Mouse (Mus musculus) layer of hippocampus, adult 9-10 months (tissue): ENCODE data around the gene Cmtm2b.
"Not testable (repeated sequence)": the region's sequence is repeated elsewhere in the genome, so short reads cannot be mapped to it uniquely, and the experiment has no call there.

Source experiments
- DNase-seq: peaks from one replicate; pipeline ENCODE4 v3.0.0; 2022; ENCODE audit warnings: low spot score

The Cmtm2b gene

GRCm38 (mm10) chr8:104321930-104322329, at the start of gene Cmtm2b:
Gene Cmtm2b, plus strand, starts transcription at chr8:104322230.
- not testable (repeated sequence) for DNase-seq

GRCm38 (mm10) chr8:104293081-104293480, 28.9 kb upstream of the Cmtm2b start, which contains the start of gene Cmtm2a:
Gene Cmtm2a, minus strand, starts transcription at chr8:104293181.
- not testable (repeated sequence) for DNase-seq

GRCm38 (mm10) chr8:104294396-104294795, 27.6 kb upstream of the Cmtm2b start:
- no peak for DNase-seq

- not testable (repeated sequence) for DNase-seq
These were observed 20.5 kb upstream of the Cmtm2b start for GRCm38 (mm10) chr8:104301577-104301976.

GRCm38 (mm10) chr8:104302536-104302935, 19.5 kb upstream of the Cmtm2b start:
- DNase-seq = not testable (repeated sequence)

- no peak for DNase-seq
These were observed 17.1 kb upstream of the Cmtm2b start for GRCm38 (mm10) chr8:104304962-104305361.

GRCm38 (mm10) chr8:104308341-104308740, 13.7 kb upstream of the Cmtm2b start:
- DNase-seq = not testable (repeated sequence)

- not testable (repeated sequence) for DNase-seq
These were observed 12.4 kb upstream of the Cmtm2b start, which contains the start of the genes Gm45711 and Cmtm1 for GRCm38 (mm10) chr8:104309441-104310155. Gene Gm45711, minus strand, starts transcription at chr8:104310081. Gene Cmtm1, minus strand, starts transcription at chr8:104310145.

GRCm38 (mm10) chr8:104312023-104312422, 10.0 kb upstream of the Cmtm2b start:
- not testable (repeated sequence) for DNase-seq

- DNase-seq = no peak
These were observed 8.7 kb upstream of the Cmtm2b start for GRCm38 (mm10) chr8:104313311-104313710.

GRCm38 (mm10) chr8:104321267-104321666, 763 bp upstream of the Cmtm2b start, which contains the start of gene Gm11020:
Gene Gm11020, plus strand, starts transcription at chr8:104321567.
- DNase-seq = not testable (repeated sequence)

- no peak for DNase-seq
These were observed 10.9 kb downstream of the Cmtm2b start for GRCm38 (mm10) chr8:104332665-104333631.

GRCm38 (mm10) chr8:104333786-104334185, 11.8 kb downstream of the Cmtm2b start:
- no peak for DNase-seq

GRCm38 (mm10) chr8:104334196-104334595, 12.2 kb downstream of the Cmtm2b start:
- no peak for DNase-seq

- no peak for DNase-seq
These were observed 14.8 kb downstream of the Cmtm2b start for GRCm38 (mm10) chr8:104336806-104337205.

GRCm38 (mm10) chr8:104337890-104338289, 15.9 kb downstream of the Cmtm2b start:
- DNase-seq = no peak

GRCm38 (mm10) chr8:104339229-104339982, 17.4 kb downstream of the Cmtm2b start, which contains the start of gene Cmtm3:
Gene Cmtm3, plus strand, starts transcription at chr8:104339410.
- no peak for DNase-seq

- no peak for DNase-seq
These were observed 17.9 kb downstream of the Cmtm2b start for GRCm38 (mm10) chr8:104339983-104340232.

- DNase-seq = peak; percentile 20
These were observed 18.4 kb downstream of the Cmtm2b start for GRCm38 (mm10) chr8:104340233-104341105.

GRCm38 (mm10) chr8:104341106-104341561, 19.1 kb downstream of the Cmtm2b start:
- peak; percentile 7 for DNase-seq

GRCm38 (mm10) chr8:104341678-104342077, 19.6 kb downstream of the Cmtm2b start:
- no peak for DNase-seq
